Mouse (Mus musculus): ENCODE measurements around the gene Dpyd. TPM values are rescaled to one million over a fixed set of nuclear protein-coding genes. Genes with fewer than 3 reads are reported as not detected.

Gene Dpyd
- polyA plus RNA-seq, 1 experiment, result 0.57 TPM

- H3K9me3 ChIP-seq (replicated peaks; ENCODE audit: control insufficient read depth, insufficient read depth, low read length, poor library complexity, severe bottlenecking), result no peaks in the 10 kb centered on the region
- H3K4me1 ChIP-seq (ENCODE audit: control insufficient read depth, insufficient read depth, low read length), result no peaks in the 10 kb centered on the region
- H3K4me3 ChIP-seq (ENCODE audit: low read depth, low read length), result no peak overlapping the region
- TF ChIP-seq CTCF (IDR thresholded peaks at IDR 0.05; ENCODE audit: low read depth, low read length), result no peak
- TF ChIP-seq POLR2A (IDR thresholded peaks at IDR 0.05; ENCODE audit: insufficient read depth, low read length), result no peak
- no peak for TF ChIP-seq EP300 (IDR thresholded peaks at IDR 0.05; ENCODE audit: insufficient read depth, low read depth, low read length)
- no peaks in the 10 kb centered on the region for H3K27me3 ChIP-seq (ENCODE audit: control insufficient read depth, insufficient read depth, low read length, poor library complexity, severe bottlenecking)
- no peaks in the 10 kb centered on the region for H3K36me3 ChIP-seq (ENCODE audit: control insufficient read depth, insufficient read depth, low read length, poor library complexity, severe bottlenecking)
- H3K9ac ChIP-seq (ENCODE audit: low read depth, poor library complexity, severe bottlenecking), result no peak overlapping the region
- no peak overlapping the region for H3K27ac ChIP-seq (ENCODE audit: insufficient read depth, low read length)
Observed at GRCm38 (mm10) chr3:119368931-119369330, 807.0 kb downstream of the Dpyd start.

GRCm38 (mm10) chr3:119381119-119381518 is 819.2 kb downstream of the Dpyd start:
- TF ChIP-seq EP300 (IDR thresholded peaks at IDR 0.05; ENCODE audit: insufficient read depth, low read depth, low read length) (no peak), CTCF (IDR thresholded peaks at IDR 0.05; ENCODE audit: low read depth, low read length) (no peak)
- H3K9ac ChIP-seq (ENCODE audit: low read depth, poor library complexity, severe bottlenecking), result no peak overlapping the region
- H3K4me1 ChIP-seq (ENCODE audit: control insufficient read depth, insufficient read depth, low read length), result no peaks in the 10 kb centered on the region
- no peak overlapping the region for H3K4me3 ChIP-seq (ENCODE audit: low read depth, low read length)
- no peaks in the 10 kb centered on the region for H3K36me3 ChIP-seq (ENCODE audit: control insufficient read depth, insufficient read depth, low read length, poor library complexity, severe bottlenecking)
- no peaks in the 10 kb centered on the region for H3K9me3 ChIP-seq (replicated peaks; ENCODE audit: control insufficient read depth, insufficient read depth, low read length, poor library complexity, severe bottlenecking)
- no peak overlapping the region for H3K27ac ChIP-seq (ENCODE audit: insufficient read depth, low read length)
- no peaks in the 10 kb centered on the region for H3K27me3 ChIP-seq (ENCODE audit: control insufficient read depth, insufficient read depth, low read length, poor library complexity, severe bottlenecking)

GRCm38 (mm10) chr3:119382395-119382794 is 820.5 kb downstream of the Dpyd start:
- TF ChIP-seq EP300 (IDR thresholded peaks at IDR 0.05; ENCODE audit: insufficient read depth, low read depth, low read length) (no peak), POLR2A (IDR thresholded peaks at IDR 0.05; ENCODE audit: insufficient read depth, low read length) (no peak), CTCF (IDR thresholded peaks at IDR 0.05; ENCODE audit: low read depth, low read length) (no peak)
- H3K36me3 ChIP-seq (ENCODE audit: control insufficient read depth, insufficient read depth, low read length, poor library complexity, severe bottlenecking), result no peaks in the 10 kb centered on the region
- H3K27me3 ChIP-seq (ENCODE audit: control insufficient read depth, insufficient read depth, low read length, poor library complexity, severe bottlenecking), result no peaks in the 10 kb centered on the region
- H3K9me3 ChIP-seq (replicated peaks; ENCODE audit: control insufficient read depth, insufficient read depth, low read length, poor library complexity, severe bottlenecking), result no peaks in the 10 kb centered on the region
- no peak overlapping the region for H3K27ac ChIP-seq (ENCODE audit: insufficient read depth, low read length)
- H3K4me1 ChIP-seq (ENCODE audit: control insufficient read depth, insufficient read depth, low read length), result no peaks in the 10 kb centered on the region
- H3K4me3 ChIP-seq (ENCODE audit: low read depth, low read length), result no peak overlapping the region
- no peak overlapping the region for H3K9ac ChIP-seq (ENCODE audit: low read depth, poor library complexity, severe bottlenecking)

GRCm38 (mm10) chr3:119387332-119388105 is 825.6 kb downstream of the Dpyd start:
- no peak overlapping the region for H3K9ac ChIP-seq (ENCODE audit: low read depth, poor library complexity, severe bottlenecking)
- TF ChIP-seq CTCF (IDR thresholded peaks at IDR 0.05; ENCODE audit: low read depth, low read length) (no peak), POLR2A (IDR thresholded peaks at IDR 0.05; ENCODE audit: insufficient read depth, low read length) (no peak), EP300 (IDR thresholded peaks at IDR 0.05; ENCODE audit: insufficient read depth, low read depth, low read length) (no peak)
- no peaks in the 10 kb centered on the region for H3K9me3 ChIP-seq (replicated peaks; ENCODE audit: control insufficient read depth, insufficient read depth, low read length, poor library complexity, severe bottlenecking)
- H3K4me3 ChIP-seq (ENCODE audit: low read depth, low read length), result no peak overlapping the region
- no peaks in the 10 kb centered on the region for H3K36me3 ChIP-seq (ENCODE audit: control insufficient read depth, insufficient read depth, low read length, poor library complexity, severe bottlenecking)
- no peak overlapping the region for H3K27ac ChIP-seq (ENCODE audit: insufficient read depth, low read length)
- H3K4me1 ChIP-seq (ENCODE audit: control insufficient read depth, insufficient read depth, low read length), result no peaks in the 10 kb centered on the region
- H3K27me3 ChIP-seq (ENCODE audit: control insufficient read depth, insufficient read depth, low read length, poor library complexity, severe bottlenecking), result no peaks in the 10 kb centered on the region

- no peak overlapping the region for H3K9ac ChIP-seq (ENCODE audit: low read depth, poor library complexity, severe bottlenecking)
- TF ChIP-seq EP300 (IDR thresholded peaks at IDR 0.05; ENCODE audit: insufficient read depth, low read depth, low read length) (no peak), CTCF (IDR thresholded peaks at IDR 0.05; ENCODE audit: low read depth, low read length) (no peak), POLR2A (IDR thresholded peaks at IDR 0.05; ENCODE audit: insufficient read depth, low read length) (no peak)
- H3K27me3 ChIP-seq (ENCODE audit: control insufficient read depth, insufficient read depth, low read length, poor library complexity, severe bottlenecking), result no peaks in the 10 kb centered on the region
- H3K9me3 ChIP-seq (replicated peaks; ENCODE audit: control insufficient read depth, insufficient read depth, low read length, poor library complexity, severe bottlenecking), result no peaks in the 10 kb centered on the region
- H3K4me1 ChIP-seq (ENCODE audit: control insufficient read depth, insufficient read depth, low read length), result no peaks in the 10 kb centered on the region
- H3K36me3 ChIP-seq (ENCODE audit: control insufficient read depth, insufficient read depth, low read length, poor library complexity, severe bottlenecking), result no peaks in the 10 kb centered on the region
- no peak overlapping the region for H3K4me3 ChIP-seq (ENCODE audit: low read depth, low read length)
- no peak overlapping the region for H3K27ac ChIP-seq (ENCODE audit: insufficient read depth, low read length)
Observed at GRCm38 (mm10) chr3:119397205-119397604, 835.3 kb downstream of the Dpyd start.
